Mouse (Mus musculus) kidney, adult 2 months (tissue): Measurements from ENCODE around the gene Sphk2. TPM values are rescaled to one million over a fixed set of nuclear protein-coding genes. Genes with fewer than 3 reads are reported as not detected.
A peak's percentile ranks its signal among the peaks of the same experiment; 100 is the strongest.

Experiments
- DNase-seq: peaks from one replicate; pipeline ENCODE4 v3.0.0; 2021
- H3K27ac ChIP-seq: fragments of 200-500 bp; 2 replicates; pipeline ENCODE4 v1.5.1; 2012; ENCODE audit warnings: low read depth, low read length, control low read depth, inconsistent platforms; ENCODE audit not compliant: insufficient read depth
- H3K27me3 ChIP-seq: fragments of 200-500 bp; replicated peaks from 2 replicates; pipeline ENCODE4 v1.6.1; 2012; ENCODE audit warnings: mild to moderate bottlenecking, moderate library complexity, low read length, inconsistent platforms; ENCODE audit not compliant: control insufficient read depth, insufficient read depth
- H3K36me3 ChIP-seq: fragments of 200-500 bp; 2 replicates; pipeline ENCODE4 v1.6.1; 2012; ENCODE audit warnings: mild to moderate bottlenecking, moderate library complexity, low read length, inconsistent platforms; ENCODE audit not compliant: control insufficient read depth, insufficient read depth
- H3K4me1 ChIP-seq: fragments of 200-500 bp; 2 replicates; pipeline ENCODE4 v1.6.1; 2011; ENCODE audit warnings: low read length; ENCODE audit not compliant: control insufficient read depth, insufficient read depth
- H3K4me3 ChIP-seq: fragments of 200-500 bp; 2 replicates; pipeline ENCODE4 v1.5.1; 2011; ENCODE audit warnings: mild to moderate bottlenecking, low read depth, low read length, control low read depth; ENCODE audit not compliant: insufficient read depth
- CTCF ChIP-seq: fragments of 200-500 bp; conservative IDR thresholded peaks from 2 replicates; pipeline ENCODE4 v1.5.1; 2011; ENCODE audit warnings: low read depth, mild to moderate bottlenecking, control low read depth, low read length, moderate library complexity, mixed read lengths; ENCODE audit not compliant: insufficient read depth, insufficient read length
- POLR2A ChIP-seq: fragments of 200-500 bp; IDR thresholded peaks from one replicate; pipeline ENCODE4 v1.6.1; 2011; ENCODE audit warnings: low read depth, low read length, control low read depth
- WGBS: fragments of 180-500 bp; shearing (Covaris S2); methylation state at CpG from one replicate; pipeline ENCODE4 v1.1.7; 2018; 5-methylcytosine and 5-hydroxymethylcytosine counted together
- polyA plus RNA-seq: library from polyadenylated mRNA; depleted of rRNA; stranded (reverse); fragments of >200 nt; gene quantifications from 2 replicates; pipeline ENCODE4 v1.2.3, GENCODE M21; 2012

The Sphk2 gene
- polyA plus RNA-seq, 1 experiment: 57.2 TPM

- peaks cover 16% of the 10 kb centered on the region; the same call in 1 of the 2 replicates for H3K36me3 ChIP-seq
- H3K27ac ChIP-seq: no peak overlapping the region
- peak; percentile 44 for DNase-seq
- TF ChIP-seq CTCF: no peak
- peak; percentile 90 for TF ChIP-seq POLR2A
- 82% methylated on average over 20 of the region's 20 CpGs for WGBS
- H3K4me1 ChIP-seq: peaks cover 42% of the 10 kb centered on the region
- H3K4me3 ChIP-seq: no peak overlapping the region
- no peaks in the 10 kb centered on the region for H3K27me3 ChIP-seq
Measured at GRCm38 (mm10) chr7:45710477-45711191, 7.2 kb downstream of the Sphk2 start.

- peak; percentile 34 for DNase-seq
- H3K36me3 ChIP-seq: peaks cover 16% of the 10 kb centered on the region; the same call in 1 of the 2 replicates
- no peaks in the 10 kb centered on the region for H3K27me3 ChIP-seq
- peaks cover 39% of the 10 kb centered on the region for H3K4me1 ChIP-seq
- WGBS: 68% methylated on average over 14 of the region's 14 CpGs
- H3K27ac ChIP-seq: no peak overlapping the region
- peak; percentile 46 for TF ChIP-seq POLR2A
- TF ChIP-seq CTCF: no peak
- no peak overlapping the region for H3K4me3 ChIP-seq
Measured at GRCm38 (mm10) chr7:45709677-45710355, 8.0 kb downstream of the Sphk2 start.

- Histone ChIP-seq H3K27ac (peak overlapping the region; percentile 93; the same call in 1 of the 2 replicates), H3K27me3 (no peaks in the 10 kb centered on the region), H3K4me1 (peaks cover 34% of the 10 kb centered on the region), H3K4me3 (no peak overlapping the region), H3K36me3 (peaks cover 16% of the 10 kb centered on the region; the same call in 1 of the 2 replicates)
- 42% methylated on average over 6 of the region's 6 CpGs for WGBS
- DNase-seq: peak; percentile 36
- no peak for TF ChIP-seq CTCF
- no peak for TF ChIP-seq POLR2A
Measured at GRCm38 (mm10) chr7:45709036-45709435, 8.8 kb downstream of the Sphk2 start.

GRCm38 (mm10) chr7:45708221-45708761, 9.5 kb downstream of the Sphk2 start:
- peak overlapping the region; percentile 93 for H3K27ac ChIP-seq
- peaks cover 15% of the 10 kb centered on the region; the same call in 1 of the 2 replicates for H3K36me3 ChIP-seq
- H3K4me1 ChIP-seq: peaks cover 33% of the 10 kb centered on the region
- peak; percentile 94 for DNase-seq
- no peaks in the 10 kb centered on the region for H3K27me3 ChIP-seq
- WGBS: 13% methylated on average over 13 of the region's 13 CpGs
- TF ChIP-seq POLR2A: peak; percentile 23
- TF ChIP-seq CTCF: no peak
- peak overlapping the region; percentile 41; the same call in 1 of the 2 replicates for H3K4me3 ChIP-seq

GRCm38 (mm10) chr7:45707375-45707967, 10.3 kb downstream of the Sphk2 start:
- H3K4me3 ChIP-seq: peak overlapping the region; percentile 58
- WGBS: under 1% methylated on average over 27 of the region's 27 CpGs
- H3K27me3 ChIP-seq: no peaks in the 10 kb centered on the region
- peaks cover 11% of the 10 kb centered on the region; the same call in 1 of the 2 replicates for H3K36me3 ChIP-seq
- peak overlapping the region; percentile 99 for H3K27ac ChIP-seq
- peak; percentile 99 for DNase-seq
- peaks cover 25% of the 10 kb centered on the region for H3K4me1 ChIP-seq
- 0 out of 2 replicates have a peak, but pooled peaks have one; percentile 5 for TF ChIP-seq CTCF
- TF ChIP-seq POLR2A: peak; percentile 87

GRCm38 (mm10) chr7:45706721-45707241, 11.0 kb downstream of the Sphk2 start:
- peak overlapping the region; percentile 100 for H3K27ac ChIP-seq
- TF ChIP-seq POLR2A (peak; percentile 56), CTCF (no peak)
- H3K4me1 ChIP-seq: peaks cover 21% of the 10 kb centered on the region
- H3K4me3 ChIP-seq: peak overlapping the region; percentile 58
- peaks cover 11% of the 10 kb centered on the region; the same call in 1 of the 2 replicates for H3K36me3 ChIP-seq
- DNase-seq: peak; percentile 92
- WGBS: 2% methylated on average over 44 of the region's 45 CpGs
- no peaks in the 10 kb centered on the region for H3K27me3 ChIP-seq
